Mouse (Mus musculus): ENCODE data around the gene Smg8.
"Not testable (repeated sequence)": the region's sequence is repeated elsewhere in the genome, so short reads cannot be mapped to it uniquely, and the experiment has no call there.

Gene Smg8

DNA sequence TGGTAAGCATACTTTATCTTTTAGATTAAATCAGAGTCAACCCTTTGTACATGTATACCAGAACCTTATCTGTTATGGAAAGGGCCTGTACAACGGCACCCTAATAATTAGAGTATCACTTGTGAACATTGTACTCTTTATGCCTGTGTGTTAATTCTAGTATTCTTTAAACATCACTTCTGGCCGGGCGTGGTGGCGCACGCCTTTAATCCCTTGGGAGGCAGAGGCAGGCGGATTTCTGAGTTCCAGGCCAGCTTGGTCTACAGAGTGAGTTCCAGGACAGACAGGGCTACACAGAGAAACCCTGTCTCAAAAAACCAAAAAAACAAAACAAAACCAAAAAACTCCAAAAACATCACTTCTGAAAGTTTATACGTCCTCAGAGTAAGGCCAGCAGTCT, 37.7 kb downstream of the Smg8 start:
- intact Hi-C loops (cut with DNase I): not testable (repeated sequence)

DNA sequence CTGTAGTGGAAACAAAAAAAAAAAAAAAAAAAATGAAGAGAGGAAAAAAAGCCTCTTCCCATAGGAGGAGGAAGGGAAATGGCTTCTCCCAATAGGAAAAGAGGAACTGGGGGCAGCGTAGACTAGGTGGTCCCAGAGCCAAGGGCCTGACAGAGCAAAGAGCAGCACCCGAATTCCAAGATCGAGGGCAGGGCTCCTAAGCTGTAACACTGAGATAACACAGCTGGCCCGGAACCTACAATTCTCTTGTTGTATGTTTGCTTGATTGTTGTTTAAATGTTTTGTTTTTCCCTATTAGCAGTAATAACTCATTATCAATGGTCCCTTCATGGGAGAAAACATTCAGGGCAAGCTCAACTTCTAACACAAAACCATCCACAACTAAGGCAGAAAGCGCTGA, 39.6 kb downstream of the Smg8 start:
- intact Hi-C loops (cut with DNase I): no loop called here

DNA sequence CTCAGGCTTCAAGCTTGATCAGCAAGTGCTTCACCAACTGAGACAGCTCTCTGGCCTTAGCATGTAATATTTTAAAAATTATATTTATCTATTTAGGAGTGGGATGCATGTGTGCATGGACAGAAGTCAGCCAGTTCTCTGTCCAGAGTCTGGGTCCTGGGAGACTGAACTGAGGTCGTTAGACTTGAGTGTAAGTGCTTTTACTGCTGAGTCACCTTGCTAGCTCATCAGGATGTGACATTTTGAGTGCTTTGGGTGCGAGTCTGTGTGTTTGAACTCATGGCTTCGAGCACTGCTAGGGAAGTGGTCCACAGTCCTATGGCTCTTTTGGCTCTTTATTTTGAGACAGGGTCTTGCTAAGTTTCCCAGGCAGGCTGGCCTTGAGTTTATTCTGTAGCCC, 43.5 kb downstream of the Smg8 start:
- intact Hi-C loops (cut with DNase I): no loop called here

DNA sequence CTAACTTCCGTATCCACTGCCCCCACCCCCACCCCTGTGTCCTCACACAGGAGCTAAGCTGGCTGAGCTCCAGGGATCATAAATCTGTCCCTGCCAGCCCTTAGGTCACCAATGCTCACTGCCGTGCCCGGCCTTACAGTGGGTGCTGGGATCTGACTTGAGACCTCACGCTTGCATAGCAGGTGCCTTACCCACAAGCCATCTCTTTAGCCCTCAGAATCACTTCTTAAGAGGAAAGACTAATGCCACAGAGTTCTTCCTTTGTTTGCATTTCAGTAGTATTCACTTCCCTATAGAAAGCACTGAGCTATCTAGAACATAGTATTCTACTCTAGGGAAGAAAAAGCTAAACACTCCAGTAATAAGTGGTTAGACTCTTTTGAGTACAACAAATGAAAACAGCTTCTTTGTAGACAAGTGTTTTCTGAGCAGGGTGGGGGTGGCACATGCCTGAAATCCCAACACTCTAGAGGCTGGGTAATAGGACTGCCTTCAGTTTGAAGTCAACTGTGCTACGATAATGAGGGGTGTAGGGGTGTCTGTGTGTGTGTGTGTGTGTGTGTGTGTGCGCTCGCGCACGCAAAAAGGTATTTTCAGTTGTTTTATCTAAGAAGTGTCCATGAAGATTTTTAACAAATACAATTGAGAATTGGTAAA, 47.1 kb downstream of the Smg8 start:
- intact Hi-C loops (cut with DNase I): no loop called here

GRCm38 (mm10) chr11:87036180-87036579, 50.4 kb downstream of the Smg8 start:
- intact Hi-C loops (cut with DNase I): no loop called here

- intact Hi-C loops (cut with DNase I): no loop called here
These were observed 58.4 kb downstream of the Smg8 start for GRCm38 (mm10) chr11:87028212-87028611.

Small RNAs within 50 kb of the gene (microRNA-seq; reads per million reads assigned to microRNA genes)
- gene Mir301: 105 to 138 reads per million in 2 experiments
